Mouse (Mus musculus) embryo, embryonic 10.5 days (tissue): ENCODE measurements around the gene Chaf1a.
"Not testable (repeated sequence)": the region's sequence is repeated elsewhere in the genome, so short reads cannot be mapped to it uniquely, and the experiment has no call there.

ENCODE experiments used
- DNase-seq: peaks from one replicate; pipeline ENCODE4 v3.0.0-alpha.2; 2015; ENCODE audit warnings: low spot score

Chaf1a gene

DNA sequence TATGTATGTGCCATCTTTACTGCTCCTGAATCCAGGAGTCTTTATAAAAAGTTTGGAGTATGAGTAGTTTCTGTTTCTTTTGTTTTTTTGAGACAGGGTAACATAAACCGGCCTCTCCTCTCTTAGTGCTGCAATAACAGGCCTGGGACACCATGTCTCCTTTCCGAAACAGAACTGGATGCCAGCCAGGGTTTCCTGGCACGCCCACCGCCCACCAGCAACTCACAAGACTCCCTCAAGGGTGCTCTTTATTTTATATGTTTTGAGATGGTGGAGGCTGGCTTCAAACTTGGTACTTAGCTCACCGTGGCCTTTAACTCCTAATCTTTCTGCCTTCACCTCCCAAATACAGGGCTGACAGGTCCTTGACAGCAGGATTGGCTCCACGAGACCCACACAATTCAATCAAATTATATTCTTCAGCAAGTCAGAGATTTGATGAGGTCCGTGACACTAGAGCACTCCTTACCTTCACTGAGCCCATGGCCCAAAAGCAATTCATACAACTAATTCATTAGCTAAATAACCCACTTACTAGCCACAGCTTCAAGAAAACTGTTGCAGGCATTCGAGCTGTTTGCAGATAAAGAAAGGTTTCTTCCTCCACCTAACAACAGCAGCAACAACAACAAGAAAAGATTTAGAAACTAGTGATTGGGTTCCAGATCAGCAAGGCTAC lies 1.5 kb upstream of the Chaf1a start:
- DNase-seq = no peak

DNA sequence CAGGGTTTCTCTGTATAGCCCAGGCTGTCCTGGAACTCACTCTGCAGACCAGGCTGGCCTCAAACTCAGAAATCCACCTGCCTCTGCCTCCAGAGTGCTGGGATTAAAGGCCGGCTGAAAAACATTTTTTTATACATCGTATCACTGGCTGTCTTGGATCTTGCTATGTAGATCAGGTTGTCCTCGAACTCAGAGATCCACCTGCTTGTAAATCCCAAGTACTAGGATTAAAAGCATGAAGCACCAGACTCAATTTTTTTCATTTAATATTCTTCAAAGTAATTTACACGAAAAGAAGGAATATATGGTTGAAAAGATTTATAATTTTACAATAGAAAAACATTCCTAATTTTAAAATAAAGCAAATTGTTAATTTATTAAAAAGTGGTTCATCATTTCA lies 894 bp upstream of the Chaf1a start:
- no peak for DNase-seq

DNA sequence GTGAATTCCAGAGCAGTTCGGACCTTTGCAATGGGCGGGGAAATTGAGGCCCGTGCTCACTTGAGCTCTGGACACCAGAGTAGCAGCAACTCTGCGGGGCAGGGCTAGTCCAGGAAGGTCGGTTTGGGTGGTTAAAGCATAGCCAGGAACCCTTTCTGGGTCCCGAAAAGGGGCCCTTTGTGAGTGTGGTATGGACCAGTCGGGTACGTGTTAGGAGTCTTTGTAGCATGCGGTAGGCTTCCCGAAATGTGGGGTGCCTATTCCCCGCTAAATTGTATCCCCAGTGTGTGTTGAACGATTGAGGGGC lies 571 bp downstream of the Chaf1a start:
- no peak for DNase-seq

DNA sequence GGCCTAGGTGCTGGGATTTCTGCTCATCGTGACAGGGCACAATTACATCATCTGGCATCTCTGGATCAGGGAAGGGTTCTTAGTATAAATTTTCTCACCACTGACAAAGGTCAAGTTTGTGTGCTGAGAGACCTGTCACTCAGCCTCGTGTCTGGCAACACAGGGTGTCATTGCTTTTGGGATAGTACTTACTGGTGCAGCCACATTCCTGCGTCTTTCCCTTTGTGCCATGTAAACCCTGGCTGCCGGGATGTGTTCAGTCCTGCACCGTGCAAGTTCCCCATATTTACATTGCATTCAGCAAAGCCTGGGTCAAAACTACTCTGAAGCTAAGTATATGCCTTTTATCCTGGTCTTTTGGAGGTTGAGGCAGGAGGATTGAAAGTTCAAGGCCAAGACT lies 11.1 kb downstream of the Chaf1a start:
- no peak for DNase-seq

DNA sequence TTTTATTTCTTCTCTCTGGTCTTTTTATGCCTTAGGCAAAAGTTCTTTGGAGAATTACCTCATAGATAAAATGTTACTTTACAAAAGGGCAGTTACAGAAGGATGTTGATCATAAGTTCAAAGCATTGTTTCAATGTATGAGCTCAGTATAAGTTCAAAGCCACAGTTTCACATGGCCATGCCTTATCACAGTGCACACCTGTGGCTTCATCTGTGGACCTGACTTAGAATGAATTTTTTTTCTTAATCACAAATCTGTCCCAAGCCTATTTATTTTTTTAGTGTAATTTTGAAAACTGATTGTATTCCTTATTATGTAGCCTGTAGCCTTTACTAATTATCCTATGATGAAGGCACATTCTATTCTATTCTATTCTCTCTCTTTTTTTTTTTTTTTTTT lies 14.7 kb downstream of the Chaf1a start:
- no peak for DNase-seq

DNA sequence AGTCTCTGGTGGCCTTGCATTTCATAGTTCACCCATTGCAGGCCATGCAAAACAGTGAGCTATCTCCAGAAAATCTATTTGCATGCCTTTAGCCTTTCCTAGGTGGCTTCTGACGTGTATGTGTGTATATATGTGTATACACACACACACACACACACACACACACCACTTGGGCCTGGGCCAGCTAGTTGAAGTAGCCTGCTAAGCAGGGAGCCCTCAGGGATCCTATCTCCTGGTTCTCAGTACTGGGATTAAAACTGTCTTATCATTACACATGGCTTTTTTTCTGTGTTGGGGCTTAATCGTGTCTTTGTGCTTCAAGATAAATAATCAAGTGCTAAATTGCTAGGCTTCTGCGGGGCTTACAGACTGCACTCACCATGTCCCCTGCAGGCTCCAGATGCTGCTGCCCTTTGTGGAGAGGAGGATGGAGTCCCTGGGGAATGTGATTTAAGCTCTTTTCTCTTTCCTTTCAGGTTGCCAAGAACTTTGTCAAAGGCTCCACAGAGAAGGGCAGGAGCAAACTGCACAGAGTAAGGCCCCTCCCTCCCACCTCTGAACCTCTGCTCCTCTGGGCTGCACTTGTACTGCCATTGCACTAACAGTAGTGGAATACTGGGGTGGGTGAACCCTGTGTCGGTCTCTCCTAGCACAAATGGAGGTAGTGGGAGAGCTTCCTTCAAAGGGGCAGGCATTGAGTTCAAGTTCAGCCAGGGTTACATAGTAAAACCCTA lies 15.9 kb downstream of the Chaf1a start:
- DNase-seq = no peak

DNA sequence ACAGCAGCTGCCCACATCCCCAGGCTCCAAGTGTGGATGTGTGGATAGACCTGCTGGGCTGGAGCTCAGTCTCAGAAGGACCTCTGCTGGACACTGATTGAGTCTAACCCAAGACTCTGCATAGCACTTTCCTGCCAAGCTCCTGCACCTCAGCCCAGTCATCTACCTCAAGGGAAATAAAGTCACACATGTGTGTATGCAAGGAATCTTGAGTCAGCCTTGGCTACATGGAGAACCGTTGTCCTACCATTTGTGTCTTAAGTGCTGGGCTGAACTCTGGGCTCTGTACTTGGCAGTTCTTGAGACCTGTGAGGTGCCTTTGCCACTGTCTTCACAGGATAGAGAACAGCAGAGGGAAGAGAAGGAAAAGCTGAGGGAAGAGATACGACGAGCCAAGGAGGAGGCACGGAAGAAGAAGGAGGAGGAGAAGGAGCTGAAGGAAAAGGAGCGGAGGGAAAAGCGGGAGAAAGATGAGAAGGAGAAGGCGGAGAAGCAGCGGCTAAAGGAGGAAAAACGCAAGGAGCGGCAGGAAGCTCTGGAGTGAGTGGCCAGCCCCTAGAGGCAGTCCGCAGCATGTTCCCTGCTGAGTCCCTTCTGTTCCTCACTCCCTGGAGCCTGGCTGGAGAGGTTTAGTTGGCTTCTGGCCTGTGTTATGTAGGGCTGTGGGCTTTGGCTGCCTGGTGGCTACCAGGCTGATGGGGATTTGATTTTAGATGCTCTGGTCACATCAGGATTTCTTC lies 17.3 kb downstream of the Chaf1a start:
- DNase-seq = no peak

DNA sequence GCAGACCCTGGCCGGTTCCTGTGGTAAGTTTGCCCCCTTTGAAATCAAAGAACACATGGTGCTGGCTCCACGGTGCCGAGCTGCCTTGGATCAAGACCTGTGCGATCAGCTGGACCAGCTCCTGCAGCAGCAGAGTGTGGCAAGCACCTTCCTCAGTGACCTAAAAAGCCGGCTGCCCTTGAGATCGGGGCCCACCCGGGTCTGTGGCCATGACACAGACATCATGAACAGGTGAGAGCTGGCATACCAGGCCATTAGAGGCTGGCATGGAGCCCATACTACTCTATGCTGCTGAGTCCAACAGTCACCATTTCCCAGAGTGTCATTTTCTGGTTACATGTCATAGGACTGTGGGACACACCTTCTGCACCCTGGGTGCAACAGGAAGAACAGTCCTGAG lies 21.8 kb downstream of the Chaf1a start:
- DNase-seq = no peak

DNA sequence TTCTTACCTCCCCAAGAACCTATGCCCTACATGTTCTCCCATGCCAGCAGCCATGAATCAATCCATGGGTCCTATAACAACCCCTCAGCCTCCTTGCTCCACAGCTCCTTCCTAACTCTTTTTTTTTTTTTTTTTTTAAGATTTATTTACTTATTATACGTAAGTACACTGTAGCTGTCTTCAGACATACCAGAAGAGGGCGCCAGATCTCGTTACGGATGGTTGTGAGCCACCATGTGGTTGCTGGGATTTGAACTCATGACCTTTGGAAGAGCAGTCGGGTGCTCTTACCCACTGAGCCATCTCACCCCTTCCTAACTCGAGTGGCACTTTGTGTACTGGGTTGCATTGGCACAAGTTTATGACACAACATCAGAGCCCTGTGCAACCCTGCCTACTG lies 25.5 kb downstream of the Chaf1a start:
- not testable (repeated sequence) for DNase-seq

DNA sequence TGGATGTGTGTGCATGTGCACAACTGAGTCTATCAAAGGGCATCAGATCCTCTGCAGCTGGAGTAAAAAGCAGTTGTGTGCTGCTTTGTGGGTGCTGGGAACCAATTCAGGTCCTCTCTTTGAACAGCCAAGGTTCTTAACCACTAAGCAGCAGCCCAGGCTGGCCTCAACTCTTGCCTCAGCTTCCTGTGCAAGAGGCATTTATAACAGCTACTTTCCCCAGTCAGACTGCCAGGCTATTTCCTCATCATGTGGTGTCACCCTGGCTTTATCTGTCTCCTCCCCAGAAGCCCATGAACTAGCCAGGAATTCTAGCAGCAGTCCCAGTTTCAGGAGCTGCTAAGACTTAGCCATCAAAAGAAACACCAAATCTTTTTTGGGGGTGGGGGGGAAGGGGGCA lies 26.2 kb downstream of the Chaf1a start:
- no peak for DNase-seq

DNA sequence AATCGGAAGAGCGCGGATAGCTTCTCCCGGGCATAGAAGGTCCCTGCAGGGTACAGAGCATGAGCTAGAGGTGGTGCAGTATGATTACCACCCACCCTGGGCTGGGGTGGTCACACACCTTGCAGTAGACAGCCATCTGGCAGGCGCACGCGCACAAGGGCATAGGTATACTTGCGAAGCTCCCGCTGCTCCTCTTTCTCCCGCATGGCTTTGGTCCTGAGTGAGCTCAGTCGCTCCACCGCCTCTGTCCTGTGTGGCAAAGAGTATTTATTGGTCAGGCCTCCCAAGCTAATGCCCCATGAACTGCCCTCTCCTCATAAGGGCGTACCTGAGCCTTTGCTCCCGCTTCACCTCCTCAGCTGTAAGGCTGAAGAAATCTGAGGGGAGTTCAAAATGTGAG lies 28.8 kb downstream of the Chaf1a start:
- DNase-seq = no peak

DNA sequence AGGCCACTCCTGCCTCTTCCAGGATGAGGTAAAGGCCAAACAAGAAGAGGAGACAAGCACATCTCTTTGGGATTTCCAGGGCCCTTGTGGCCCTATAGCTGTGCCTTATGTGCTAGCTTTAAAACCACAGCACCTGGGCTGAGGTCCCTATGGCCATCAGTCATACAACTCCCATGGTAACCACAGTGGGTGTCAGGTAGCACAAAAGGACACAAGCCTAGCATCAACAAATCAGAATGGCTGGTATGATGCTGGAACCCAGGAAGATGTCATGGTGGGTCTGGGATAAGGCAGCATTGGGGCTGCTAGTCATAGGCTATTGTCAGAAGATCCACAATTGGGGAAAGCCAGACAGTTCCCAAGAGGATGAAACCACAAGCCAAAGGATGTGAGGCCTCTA lies 30.9 kb downstream of the Chaf1a start:
- no peak for DNase-seq

DNA sequence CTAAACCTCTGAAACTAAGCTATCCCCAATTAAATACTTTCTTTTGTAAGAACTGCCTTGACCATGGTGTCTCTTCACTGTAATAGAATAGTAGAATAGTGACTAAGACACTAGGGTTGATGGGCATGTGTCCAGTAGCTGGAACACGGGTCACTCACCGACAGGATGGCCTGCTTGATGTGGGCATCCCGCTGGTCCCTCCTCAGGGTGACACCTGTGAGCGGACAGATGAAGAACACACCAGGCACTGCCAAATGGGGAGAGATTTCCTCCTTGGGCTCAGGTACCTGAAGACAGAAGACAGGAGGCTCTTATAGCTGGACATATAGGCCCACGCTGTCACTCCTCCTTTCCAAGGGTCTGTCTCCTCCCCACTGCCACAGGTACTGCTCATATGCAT lies 32.0 kb downstream of the Chaf1a start:
- DNase-seq = no peak

DNA sequence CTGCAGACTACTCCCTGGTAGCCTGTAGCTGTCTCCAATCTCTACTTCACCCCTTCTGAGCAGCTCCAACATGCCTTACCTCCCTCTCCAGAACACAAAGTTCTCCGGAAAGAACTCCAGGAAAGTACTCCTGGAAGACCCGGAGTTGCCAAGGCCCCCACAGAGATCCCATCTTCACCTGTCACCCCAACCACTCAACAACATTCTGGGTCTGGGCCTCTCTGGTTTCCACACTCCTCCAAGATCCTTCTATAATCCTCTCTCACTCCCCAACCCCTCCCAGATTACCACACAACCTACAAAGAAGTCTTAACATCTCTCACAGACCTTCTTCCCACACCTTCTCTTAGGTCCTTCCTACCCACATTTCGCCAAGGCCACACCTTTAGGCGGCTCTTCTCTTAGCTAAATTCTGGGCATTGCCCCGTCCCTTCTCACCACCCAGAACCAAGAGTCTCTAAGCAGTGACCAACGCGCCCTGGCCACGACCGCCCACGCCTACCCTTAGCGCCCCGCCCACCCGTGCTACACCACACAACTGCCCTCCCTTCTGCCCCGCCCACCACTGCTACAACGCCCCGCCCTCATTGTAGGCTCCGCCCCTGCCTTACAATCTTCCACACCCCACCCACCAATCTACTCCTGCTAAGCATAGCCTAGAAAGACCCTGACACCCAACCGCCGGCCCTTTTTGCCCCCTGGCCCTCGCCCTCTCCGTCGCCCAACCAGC lies 34.0 kb downstream of the Chaf1a start:
- peak; percentile 93 for DNase-seq

DNA sequence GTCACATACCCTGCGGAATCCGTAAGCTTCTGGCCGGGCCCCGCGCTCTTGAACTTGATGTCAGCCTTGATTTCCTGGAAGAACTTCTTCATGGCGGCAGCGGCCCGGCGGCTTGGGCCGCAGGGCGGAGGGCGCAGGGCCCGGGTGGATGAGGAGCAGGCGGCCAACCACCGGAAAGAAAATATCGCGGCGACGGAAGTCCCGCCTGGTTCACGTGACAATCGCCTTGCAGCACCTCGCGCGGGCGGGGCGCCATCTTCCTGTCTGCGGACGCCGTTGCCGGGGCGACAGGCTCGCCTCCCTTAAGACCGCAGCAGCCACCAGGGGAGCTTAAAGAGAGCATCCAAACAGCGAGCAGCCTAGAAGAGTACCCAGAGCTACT lies 34.6 kb downstream of the Chaf1a start, which contains the start of gene Ubxn6:
Gene Ubxn6 (minus strand): TSS at position 202 of the 382 bp plus-strand sequence.
- peak; percentile 98 for DNase-seq

DNA sequence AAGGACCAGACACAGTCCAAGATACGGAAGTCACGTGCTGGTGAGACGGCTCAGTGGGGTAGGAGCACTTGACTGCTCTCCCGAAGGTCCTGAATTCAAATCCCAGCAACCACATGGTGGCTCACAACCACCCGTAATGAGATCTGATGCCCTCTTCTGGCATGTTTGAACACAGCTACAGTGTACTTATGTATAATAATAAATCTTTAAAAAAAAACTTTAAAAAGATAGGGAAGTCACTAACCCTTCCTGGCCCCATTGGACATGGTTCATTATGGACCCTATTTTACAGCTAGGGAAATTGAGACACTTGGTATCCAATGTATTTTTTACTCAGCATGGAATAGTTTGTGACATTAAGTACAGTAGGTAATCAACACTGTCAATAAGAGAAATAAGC lies 37.3 kb downstream of the Chaf1a start:
- DNase-seq = no peak

DNA sequence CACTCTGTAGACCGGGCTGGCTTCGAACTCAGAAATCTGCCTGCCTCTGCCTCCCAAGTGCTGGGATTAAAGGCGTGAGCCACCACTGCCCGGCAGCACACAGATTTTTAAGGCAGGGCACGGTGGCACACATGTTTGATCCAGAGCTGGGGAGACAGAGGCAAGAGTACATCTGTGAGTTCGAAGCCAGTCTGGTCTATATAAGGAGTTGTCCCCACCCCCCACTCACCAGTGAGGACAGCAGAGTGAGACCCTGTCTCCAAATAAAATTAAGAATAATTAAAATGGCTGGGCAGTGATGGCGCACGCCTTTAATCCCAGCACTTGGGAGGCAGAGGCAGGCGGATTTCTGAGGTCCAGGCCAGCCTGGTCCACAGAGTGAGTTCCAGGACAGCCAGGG lies 38.1 kb downstream of the Chaf1a start:
- DNase-seq = not testable (repeated sequence)

DNA sequence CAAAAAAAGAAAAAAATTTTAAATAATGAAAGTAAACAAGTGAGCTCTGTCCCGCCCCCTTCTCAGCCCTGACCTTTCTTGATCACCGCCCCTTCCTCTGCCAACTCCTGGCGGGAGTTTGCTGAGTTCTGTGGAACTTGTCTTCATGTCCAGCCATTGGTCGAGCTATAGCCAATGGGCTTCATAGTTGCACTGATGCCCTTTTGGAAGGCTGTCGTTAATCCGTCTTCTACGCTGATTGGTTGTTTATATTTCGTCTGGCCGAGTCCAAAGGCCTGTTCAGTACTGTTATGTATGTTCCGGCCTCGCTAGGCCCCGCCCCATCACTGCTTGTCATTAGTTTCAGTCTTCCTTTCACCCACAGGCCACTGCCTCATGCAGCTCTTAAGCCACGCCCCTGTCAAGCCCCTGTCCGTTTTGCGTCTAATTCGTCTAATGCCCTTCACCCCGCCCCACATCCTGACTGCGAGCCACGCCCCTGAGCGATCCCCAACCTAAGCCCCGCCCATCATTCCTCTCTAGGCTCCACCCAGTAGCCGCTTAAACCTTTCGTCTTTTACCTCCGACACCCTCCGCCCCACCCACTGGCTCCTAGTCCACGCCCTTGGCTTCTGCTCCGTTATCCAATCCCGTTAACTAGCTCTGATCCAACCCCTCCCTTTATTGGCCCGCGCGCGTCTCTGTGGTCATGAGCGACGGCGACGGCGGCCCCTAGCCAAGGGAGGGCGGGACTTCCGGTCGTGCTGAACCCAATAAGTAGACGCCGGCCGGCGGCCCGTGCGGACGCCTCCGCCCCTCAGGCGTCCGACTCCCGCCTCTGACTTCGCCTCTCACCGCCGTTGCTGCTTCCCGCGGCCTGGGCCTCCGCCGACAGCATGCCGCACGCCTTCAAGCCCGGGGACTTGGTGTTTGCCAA lies 38.9 kb downstream of the Chaf1a start, which contains the start of gene Hdgfl2:
Gene Hdgfl2 (plus strand): TSS at position 755 of the 916 bp plus-strand sequence.
- peak; percentile 100 for DNase-seq

DNA sequence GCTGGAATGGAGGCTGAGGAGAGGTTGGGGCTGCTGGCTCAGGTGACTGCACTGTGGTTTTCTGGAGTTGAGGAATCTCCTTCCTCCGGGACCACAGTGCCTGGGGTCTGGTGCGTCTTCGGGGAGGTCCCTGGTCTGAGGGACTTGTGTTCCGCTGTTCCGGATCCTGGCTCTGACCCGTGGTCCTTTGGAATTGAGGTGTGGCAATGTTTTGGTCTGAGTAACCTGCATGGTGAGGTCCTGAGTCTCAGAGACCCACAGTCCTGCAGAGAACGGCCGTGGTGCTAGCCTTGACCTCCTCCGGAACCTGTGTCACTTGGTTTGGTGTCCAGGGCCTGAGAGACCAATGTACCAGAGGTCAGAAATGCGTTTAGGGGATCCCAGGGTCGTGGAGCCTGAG lies 39.7 kb downstream of the Chaf1a start:
- no peak for DNase-seq

DNA sequence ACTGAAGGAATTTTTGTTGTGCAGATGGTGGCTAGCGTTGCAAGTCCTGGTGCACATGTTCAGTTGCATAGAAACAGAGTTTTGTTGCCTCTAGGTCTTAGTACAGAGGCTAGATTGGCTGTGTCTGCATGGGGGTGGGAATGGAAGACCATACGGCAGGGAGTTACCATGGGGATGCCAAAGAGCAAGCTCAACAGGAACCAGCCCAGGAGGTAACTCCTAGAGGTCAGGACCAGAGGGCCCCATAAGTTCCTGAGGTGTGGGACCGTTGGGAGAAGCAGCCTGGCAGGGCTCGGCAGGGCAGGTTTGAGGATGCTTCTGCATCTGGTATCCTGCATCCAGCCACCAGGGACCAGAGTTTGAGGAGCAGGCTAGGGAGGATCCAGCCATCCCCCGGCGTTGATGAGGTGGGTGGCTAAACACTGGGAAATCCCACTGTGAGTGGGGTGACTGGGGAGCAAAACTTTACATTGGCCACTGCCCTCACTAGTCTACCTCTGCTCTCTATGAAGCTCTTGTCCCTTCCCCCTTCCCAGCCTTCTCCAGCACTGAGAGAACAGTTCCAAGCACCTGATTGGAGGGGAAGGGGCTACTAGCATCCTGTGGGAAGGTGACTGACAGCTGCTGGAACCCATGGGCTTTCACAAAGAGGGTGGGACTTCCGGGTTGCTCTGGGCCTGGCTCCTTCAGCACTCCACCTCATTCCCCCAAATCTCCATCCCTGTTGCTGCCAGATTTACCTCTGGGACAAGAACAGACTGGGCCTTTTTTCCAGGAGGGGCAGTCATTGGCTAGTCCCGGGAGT lies 40.7 kb downstream of the Chaf1a start:
- DNase-seq = peak; percentile 94

DNA sequence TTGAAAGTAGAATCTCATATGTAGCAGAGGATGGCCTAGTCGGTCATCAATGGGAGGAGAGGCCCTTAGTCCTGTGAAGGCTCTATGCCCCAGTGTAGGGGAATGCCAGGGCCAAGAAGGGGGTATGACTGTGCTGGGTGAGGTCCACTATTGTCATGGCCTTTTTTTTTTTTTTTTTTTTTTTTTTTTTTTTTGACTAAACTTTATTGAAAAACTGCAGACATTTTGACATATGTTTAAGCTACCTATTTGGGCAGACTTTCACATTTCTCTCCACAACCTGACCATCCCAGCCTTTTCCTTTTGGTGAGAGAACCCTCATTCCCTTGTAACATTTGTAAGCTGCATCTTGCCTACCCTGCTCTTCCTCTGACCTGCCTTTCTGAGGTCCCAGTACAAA lies 52.1 kb downstream of the Chaf1a start:
- no peak for DNase-seq
